In the genomic region with DNA sequence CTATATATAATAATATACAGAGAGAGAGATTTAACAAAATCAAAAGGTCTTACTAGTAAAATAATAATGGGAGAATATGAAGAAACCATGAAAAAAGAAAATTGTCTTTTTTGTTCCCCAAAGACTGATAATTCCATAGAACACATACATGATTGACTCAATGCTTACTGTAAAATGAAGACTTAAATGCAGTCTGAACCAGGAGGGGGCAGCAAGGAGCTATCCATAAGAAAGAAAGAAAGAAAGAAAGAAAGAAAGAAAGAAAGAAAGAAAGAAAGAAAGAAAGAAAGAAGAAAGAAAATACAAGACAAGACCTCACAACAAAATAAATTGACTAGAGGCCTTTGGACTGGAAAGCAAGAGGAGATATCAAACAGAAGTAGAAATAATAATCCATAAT, we compare ENCODE assay signal across 11 mouse cellular contexts.
A peak's percentile ranks its signal among the peaks of the same experiment; 100 is the strongest.
DNase-seq lines count a peak whose midpoint lies in the region; ATAC-seq and TF ChIP-seq lines count a peak whose summit lies in the region.
"Had no signal": no experiment of that assay in that cellular context is flagged by ENCODE, and none has a peak within 500 bp of the region (broad histone marks: within the 10 kb centered on the region; RNA-seq: fewer than 3 reads in every experiment).

No protein-coding gene starts in this region.

- no peaks in the 10 kb centered on the region for H3K9me3 ChIP-seq in forebrain, embryonic 14.5 days (replicated peaks; ENCODE audit: control insufficient read depth, low read length)
- H3K9me3 ChIP-seq in forebrain, embryonic 16.5 days (ENCODE audit: control insufficient read depth, low read length) = no peaks in the 10 kb centered on the region
- no peaks in the 10 kb centered on the region for H3K9me3 ChIP-seq in stomach, postnatal 0 days (ENCODE audit: control insufficient read depth, low read length)

- TF ChIP-seq POLR2A in thymus, adult 2 months (IDR thresholded peaks at IDR 0.05; ENCODE audit: control insufficient read depth, extremely low read depth, insufficient read depth, low read length, poor library complexity) = no peak

- TF ChIP-seq CTCF in layer of hippocampus, adult 2 months (conservative IDR thresholded peaks at IDR 0.05) = peak; percentile 49
- TF ChIP-seq CTCF in thymus, adult 2 months (IDR thresholded peaks at IDR 0.05; ENCODE audit: borderline replicate concordance, control insufficient read depth, extremely low read depth, insufficient read depth, low read length, poor library complexity) = no peak
- peak; percentile 58 for TF ChIP-seq CTCF in stomach, postnatal 0 days (IDR thresholded peaks at IDR 0.05; ENCODE audit: low read depth)

- H3K36me3 ChIP-seq in forebrain, embryonic 14.5 days (ENCODE audit: control insufficient read depth, insufficient read depth, low read length) = no peaks in the 10 kb centered on the region
- H3K36me3 ChIP-seq in forebrain, embryonic 16.5 days (ENCODE audit: control insufficient read depth, insufficient read depth) = no peaks in the 10 kb centered on the region
- H3K36me3 ChIP-seq in thymus, adult 2 months (ENCODE audit: control insufficient read depth, insufficient read depth, low read length) = no peaks in the 10 kb centered on the region
- no peaks in the 10 kb centered on the region for H3K36me3 ChIP-seq in stomach, postnatal 0 days (ENCODE audit: control insufficient read depth, insufficient read depth, low read length)

- no peak overlapping the region for H3K4me3 ChIP-seq in forebrain, embryonic 14.5 days (ENCODE audit: low read depth, low read length)
- H3K4me3 ChIP-seq in forebrain, embryonic 16.5 days (replicated peaks; ENCODE audit: low read length) = no peak overlapping the region
- H3K4me3 ChIP-seq in layer of hippocampus, adult 2 months = no peak overlapping the region
- no peak overlapping the region for H3K4me3 ChIP-seq in thymus, adult 2 months (ENCODE audit: control insufficient read depth, insufficient read depth, low read length)
- H3K4me3 ChIP-seq in stomach, postnatal 0 days (ENCODE audit: low read depth, low read length) = no peak overlapping the region

- no peaks in the 10 kb centered on the region for H3K27me3 ChIP-seq in forebrain, embryonic 14.5 days (replicated peaks; ENCODE audit: control insufficient read depth, insufficient read depth, low read length)
- H3K27me3 ChIP-seq in forebrain, embryonic 16.5 days (replicated peaks; ENCODE audit: control insufficient read depth, insufficient read depth, low read length) = no peaks in the 10 kb centered on the region
- no peaks in the 10 kb centered on the region for H3K27me3 ChIP-seq in thymus, adult 2 months (ENCODE audit: control insufficient read depth, insufficient read depth, low read length)
- no peaks in the 10 kb centered on the region for H3K27me3 ChIP-seq in stomach, postnatal 0 days (ENCODE audit: control insufficient read depth, insufficient read depth, low read length)

- peak; percentile 24 for DNase-seq in forebrain, embryonic 14.5 days (ENCODE audit: low spot score)
- DNase-seq in layer of hippocampus, adult 2 months (ENCODE audit: low spot score in 2 of 2) = no peak
- no peak for DNase-seq in layer of hippocampus, postnatal 14 days (ENCODE audit: low spot score in 2 of 2)
- peak; percentile 1 for DNase-seq in thymus, adult 2 months
- no peak for DNase-seq in thymus, postnatal 10 days (ENCODE audit: low spot score in 2 of 2)
- DNase-seq in stomach, postnatal 0 days (ENCODE audit: low spot score) = no peak
- no peak for DNase-seq in urinary bladder, adult 18-20 months (ENCODE audit: low spot score in 2 of 2)
- DNase-seq: gastrocnemius, postnatal 25 days; kidney, adult 18-20 months had no signal

- H3K4me1 ChIP-seq in forebrain, embryonic 14.5 days (ENCODE audit: control insufficient read depth, insufficient read depth, low read length) = no peaks in the 10 kb centered on the region
- no peaks in the 10 kb centered on the region for H3K4me1 ChIP-seq in forebrain, embryonic 16.5 days (replicated peaks; ENCODE audit: control insufficient read depth, insufficient read depth, low read length)
- H3K4me1 ChIP-seq in thymus, adult 2 months (replicated peaks; ENCODE audit: control insufficient read depth, insufficient read depth, low read length) = no peaks in the 10 kb centered on the region
- no peaks in the 10 kb centered on the region for H3K4me1 ChIP-seq in stomach, postnatal 0 days (replicated peaks; ENCODE audit: control insufficient read depth, insufficient read depth)

- ATAC-seq in forebrain, embryonic 14.5 days = no peak
- ATAC-seq in forebrain, embryonic 16.5 days = no peak
- no peak for ATAC-seq in stomach, postnatal 0 days (ENCODE audit: low FRiP score, low TSS enrichment)

- H3K4me2 ChIP-seq in forebrain, embryonic 14.5 days (ENCODE audit: low read length) = no peak overlapping the region
- H3K4me2 ChIP-seq in forebrain, embryonic 16.5 days (ENCODE audit: low read length) = no peak overlapping the region
- no peak overlapping the region for H3K4me2 ChIP-seq in stomach, postnatal 0 days (replicated peaks; ENCODE audit: low read depth)

- no peak for TF ChIP-seq EP300 in stomach, postnatal 0 days (optimal IDR thresholded peaks at IDR 0.05)

- H3K27ac ChIP-seq in forebrain, embryonic 14.5 days (ENCODE audit: low read depth, low read length) = no peak overlapping the region
- no peak overlapping the region for H3K27ac ChIP-seq in forebrain, embryonic 16.5 days (ENCODE audit: low read length)
- no peak overlapping the region for H3K27ac ChIP-seq in layer of hippocampus, adult 2 months
- no peak overlapping the region for H3K27ac ChIP-seq in thymus, adult 2 months (ENCODE audit: control insufficient read depth, insufficient read depth, low read length)
- H3K27ac ChIP-seq in stomach, postnatal 0 days (replicated peaks) = no peak overlapping the region
- H3K27ac ChIP-seq: liver, embryonic 14.5 days had no signal

- no peak overlapping the region for H3K9ac ChIP-seq in forebrain, embryonic 14.5 days (ENCODE audit: low read length)
- no peak overlapping the region for H3K9ac ChIP-seq in forebrain, embryonic 16.5 days (replicated peaks; ENCODE audit: low read depth, low read length)
- H3K9ac ChIP-seq in stomach, postnatal 0 days (ENCODE audit: low read length) = no peak overlapping the region
- H3K9ac ChIP-seq: liver, embryonic 14.5 days had no signal

Comparison
In these comparisons a context has a peak if more than half of its experiments do, and no peak if none do; other contexts are left out.
1. DNase-seq: peak in forebrain, embryonic 14.5 days (single experiment) and thymus, adult 2 months (single experiment); none in layer of hippocampus, adult 2 months (0 of 2), layer of hippocampus, postnatal 14 days (0 of 2), thymus, postnatal 10 days (0 of 2), stomach, postnatal 0 days (single experiment) and urinary bladder, adult 18-20 months (0 of 2).